Mouse (Mus musculus): Measurements from ENCODE around the gene Dxo.

Gene Dxo

GRCm38 (mm10) chr17:34881683-34882310 lies 45.0 kb downstream of the Dxo start, which contains the start of gene Gm20547:
Gene Gm20547 (minus strand): TSS chr17:34882042.
- no peak for DNase-seq

GRCm38 (mm10) chr17:34883332-34883731 lies 46.5 kb downstream of the Dxo start:
- DNase-seq = no peak

- no peak for DNase-seq
Observed at GRCm38 (mm10) chr17:34884704-34885103, 47.9 kb downstream of the Dxo start.

- no peak for DNase-seq
Observed at GRCm38 (mm10) chr17:34885615-34886014, 48.8 kb downstream of the Dxo start.

- DNase-seq = no peak
Observed at GRCm38 (mm10) chr17:34887942-34888341, 51.1 kb downstream of the Dxo start.

Measured in B cell, adult 2 months (primary cell).